ENCODE assay signal across 18 mouse cellular contexts in genomic region chr7:110762605-110763180, GRCm38 (mm10). TPM values are rescaled to one million over a fixed set of nuclear protein-coding genes. Genes with fewer than 3 reads are reported as not detected.
DNase-seq lines count a peak whose midpoint lies in the region; ATAC-seq and TF ChIP-seq lines count a peak whose summit lies in the region.
"Had no signal": no experiment of that assay in that cellular context is flagged by ENCODE, and none has a peak within 500 bp of the region (broad histone marks: within the 10 kb centered on the region; RNA-seq: fewer than 3 reads in every experiment).

No protein-coding gene starts in this region.

- H3K4me3 ChIP-seq in hindbrain, postnatal 0 days (ENCODE audit: low read length) = no peak overlapping the region
- no peak overlapping the region for H3K4me3 ChIP-seq in hindbrain, embryonic 13.5 days
- H3K4me3 ChIP-seq in layer of hippocampus, adult 2 months = no peak overlapping the region
- H3K4me3 ChIP-seq: heart, embryonic 13.5 days; intestine, embryonic 15.5 days; limb, embryonic 12.5 days; liver, embryonic 13.5 days; lung, embryonic 15.5 days had no signal

- peak; percentile 90 for ATAC-seq in hindbrain, postnatal 0 days
- no peak for ATAC-seq in hindbrain, embryonic 13.5 days (ENCODE audit: low FRiP score)
- peak; percentile 95 for ATAC-seq in cerebellum, adult (ENCODE audit: insufficient number of reproducible peaks, low FRiP score, low TSS enrichment)
- ATAC-seq in erythroid progenitor cell, adult 5-6 weeks (replicated peaks; ENCODE audit: low FRiP score, poor library complexity, severe bottlenecking) = no peak
- ATAC-seq: intestine, embryonic 15.5 days had no signal

- DNase-seq in hindbrain, postnatal 0 days (ENCODE audit: low spot score) = peak; percentile 75
- DNase-seq in brain, adult 2 months (ENCODE audit: low read depth, low spot score) = peak; percentile 89
- DNase-seq in cerebellum, adult 9-11 months = peak; percentile 86
- no peak for DNase-seq in layer of hippocampus, adult 2 months (ENCODE audit: low spot score in 2 of 2)
- DNase-seq: heart, postnatal 36 days; kidney, adult 9 months; kidney, postnatal 36 days; layer of hippocampus, adult 9-11 months; liver, embryonic 13.5 days; thymus, postnatal 25 days had no signal

- H3K9ac ChIP-seq in hindbrain, postnatal 0 days (replicated peaks; ENCODE audit: low read length) = no peak overlapping the region
- H3K9ac ChIP-seq in hindbrain, embryonic 13.5 days = no peak overlapping the region
- H3K9ac ChIP-seq: heart, embryonic 13.5 days; intestine, embryonic 15.5 days; limb, embryonic 12.5 days; liver, embryonic 13.5 days; lung, embryonic 15.5 days had no signal

- no peaks in the 10 kb centered on the region for H3K9me3 ChIP-seq in hindbrain, postnatal 0 days (ENCODE audit: low read length)
- H3K9me3 ChIP-seq in hindbrain, embryonic 13.5 days = no peaks in the 10 kb centered on the region
- H3K9me3 ChIP-seq: heart, embryonic 13.5 days; intestine, embryonic 15.5 days; limb, embryonic 12.5 days; liver, embryonic 13.5 days; lung, embryonic 15.5 days had no signal

- H3K27ac ChIP-seq in hindbrain, postnatal 0 days = peak overlapping the region; percentile 20; the same call in 1 of the 2 replicates
- H3K27ac ChIP-seq in hindbrain, embryonic 13.5 days = no peak overlapping the region
- no peak overlapping the region for H3K27ac ChIP-seq in layer of hippocampus, adult 2 months
- H3K27ac ChIP-seq: heart, embryonic 13.5 days; intestine, embryonic 15.5 days; limb, embryonic 12.5 days; liver, embryonic 13.5 days; lung, embryonic 15.5 days; macrophage had no signal

- H3K4me1 ChIP-seq in hindbrain, postnatal 0 days (ENCODE audit: insufficient read depth, low read length) = peaks cover 5% of the 10 kb centered on the region; the same call in 1 of the 2 replicates
- peaks cover 9% of the 10 kb centered on the region for H3K4me1 ChIP-seq in hindbrain, embryonic 13.5 days (replicated peaks)
- H3K4me1 ChIP-seq: limb, embryonic 12.5 days; lung, embryonic 15.5 days had no signal

- H3K36me3 ChIP-seq in hindbrain, postnatal 0 days (ENCODE audit: insufficient read depth, low read length) = no peaks in the 10 kb centered on the region
- H3K36me3 ChIP-seq in hindbrain, embryonic 13.5 days = no peaks in the 10 kb centered on the region
- H3K36me3 ChIP-seq: heart, embryonic 13.5 days; intestine, embryonic 15.5 days; limb, embryonic 12.5 days; liver, embryonic 13.5 days; lung, embryonic 15.5 days had no signal

- no peak overlapping the region for H3K4me2 ChIP-seq in hindbrain, postnatal 0 days (ENCODE audit: low read depth, low read length)
- H3K4me2 ChIP-seq in hindbrain, embryonic 13.5 days = no peak overlapping the region
- H3K4me2 ChIP-seq: heart, embryonic 13.5 days; intestine, embryonic 15.5 days; limb, embryonic 12.5 days; liver, embryonic 13.5 days; lung, embryonic 15.5 days had no signal

- 45% methylated on average over 5 of the region's 5 CpGs for WGBS in hindbrain, postnatal 0 days
- 80% methylated on average over 5 of the region's 5 CpGs for WGBS in hindbrain, embryonic 13.5 days

- H3K27me3 ChIP-seq in hindbrain, postnatal 0 days (ENCODE audit: insufficient read depth, low read length) = no peaks in the 10 kb centered on the region
- peaks cover 12% of the 10 kb centered on the region; the same call in 1 of the 2 replicates for H3K27me3 ChIP-seq in hindbrain, embryonic 13.5 days

- TF ChIP-seq CTCF in hindbrain, postnatal 0 days (IDR thresholded peaks at IDR 0.05; ENCODE audit: low read depth) = no peak
- TF ChIP-seq CTCF in layer of hippocampus, adult 2 months (conservative IDR thresholded peaks at IDR 0.05) = no peak

RNA-seq across cellular contexts. Expression of gene Ampd3, which starts 5.3 kb away (rescaled TPM):
- total RNA-seq in hindbrain, postnatal 0 days (2014; rRNA removed) = 15.1 and 24.8 TPM in 2 replicates
- polyA plus RNA-seq in hindbrain, postnatal 0 days (2015; fragmentation: Nextera tagmentation; extraction: Ambion mirVana) = 12.4 and 14.3 TPM in 2 replicates
- 4.3 and 4.9 TPM in 2 replicates for polyA plus RNA-seq in hindbrain, embryonic 13.5 days (2015; fragmentation: Nextera tagmentation; extraction: Ambion mirVana)
- 10 to 100 TPM; 20.8 to 25.1 TPM for total RNA-seq in layer of hippocampus, adult 2 months (2021)
- total RNA-seq in erythroid progenitor cell, adult 5-6 weeks (2015; ENCODE audit: low replicate concordance) = 80.7 and 109 TPM in 2 replicates
- total RNA-seq in erythroid progenitor cell, adult 5-6 weeks (2017; ENCODE audit: low replicate concordance) = 72.2 and 104 TPM in 2 replicates

Comparison
In these comparisons a context has a peak if more than half of its experiments do, and no peak if none do; other contexts are left out.
1. ATAC-seq: peak in hindbrain, postnatal 0 days (single experiment) and cerebellum, adult (single experiment); none in hindbrain, embryonic 13.5 days (single experiment) and erythroid progenitor cell, adult 5-6 weeks (single experiment).
2. DNase-seq: peak in hindbrain, postnatal 0 days (single experiment), brain, adult 2 months (single experiment) and cerebellum, adult 9-11 months (single experiment); none in layer of hippocampus, adult 2 months (0 of 2).